Mouse (Mus musculus): ENCODE measurements at regions not wholly inside any gene's neighbourhood (a gene's known extent, or its start where the extent isn't known, plus 50 kb on each side); places are given as distances from the start of the nearest gene placed in this dataset.

- Histone ChIP-seq H3K4me2 (ENCODE audit: low read depth, low read length) (no peak overlapping the region), H3K9me3 (ENCODE audit: control insufficient read depth, low read length) (no peaks in the 10 kb centered on the region), H3K4me1 (replicated peaks; ENCODE audit: control insufficient read depth, insufficient read depth, low read length) (no peaks in the 10 kb centered on the region), H3K9ac (ENCODE audit: low read length) (no peak overlapping the region), H3K36me3 (ENCODE audit: control insufficient read depth, insufficient read depth, low read length) (no peaks in the 10 kb centered on the region), H3K27me3 (ENCODE audit: control insufficient read depth, insufficient read depth, low read depth, low read length) (no peaks in the 10 kb centered on the region), H3K27ac (ENCODE audit: low read length) (no peak overlapping the region), H3K4me3 (ENCODE audit: low read length) (no peak overlapping the region)
- peak; percentile 90 for ATAC-seq (ENCODE audit: low read depth)
- WGBS: 31% methylated on average over 11 of the region's 11 CpGs
Measured at GRCm38 (mm10) chr10:122230746-122231145, 133.6 kb upstream of the Rxylt1 start.

- H3K4me2 ChIP-seq (ENCODE audit: low read depth, low read length): no peak overlapping the region
- H3K27me3 ChIP-seq (ENCODE audit: control insufficient read depth, insufficient read depth, low read depth, low read length): no peaks in the 10 kb centered on the region
- peaks cover 6% of the 10 kb centered on the region; the same call in 1 of the 2 replicates for H3K4me1 ChIP-seq (replicated peaks; ENCODE audit: control insufficient read depth, insufficient read depth, low read length)
- 90% methylated on average over 8 of the region's 8 CpGs for WGBS
- H3K4me3 ChIP-seq (ENCODE audit: low read length): no peak overlapping the region
- H3K36me3 ChIP-seq (ENCODE audit: control insufficient read depth, insufficient read depth, low read length): no peaks in the 10 kb centered on the region
- H3K9me3 ChIP-seq (ENCODE audit: control insufficient read depth, low read length): no peaks in the 10 kb centered on the region
- ATAC-seq (ENCODE audit: low read depth): no peak
- H3K9ac ChIP-seq (ENCODE audit: low read length): no peak overlapping the region
- H3K27ac ChIP-seq (ENCODE audit: low read length): no peak overlapping the region
Measured at GRCm38 (mm10) chr10:122225679-122226078, 128.5 kb upstream of the Rxylt1 start.

- no peak overlapping the region for H3K4me2 ChIP-seq (ENCODE audit: low read depth, low read length)
Measured at GRCm38 (mm10) chr10:122223076-122223475, 125.9 kb upstream of the Rxylt1 start.

GRCm38 (mm10) chr10:122217594-122217993 lies 120.4 kb upstream of the Rxylt1 start:
- Histone ChIP-seq H3K4me2 (ENCODE audit: low read depth, low read length) (no peak overlapping the region), H3K36me3 (ENCODE audit: control insufficient read depth, insufficient read depth, low read length) (no peaks in the 10 kb centered on the region), H3K9ac (ENCODE audit: low read length) (no peak overlapping the region), H3K9me3 (ENCODE audit: control insufficient read depth, low read length) (no peaks in the 10 kb centered on the region), H3K4me3 (ENCODE audit: low read length) (no peak overlapping the region), H3K4me1 (replicated peaks; ENCODE audit: control insufficient read depth, insufficient read depth, low read length) (peaks cover 3% of the 10 kb centered on the region; the same call in 1 of the 2 replicates), H3K27ac (ENCODE audit: low read length) (no peak overlapping the region), H3K27me3 (ENCODE audit: control insufficient read depth, insufficient read depth, low read depth, low read length) (no peaks in the 10 kb centered on the region)
- ATAC-seq (ENCODE audit: low read depth): no peak
- WGBS: 71% methylated on average over 4 of the region's 4 CpGs

More at GRCm38 (mm10) chr10:122223076-122223475, 125.9 kb upstream of the Rxylt1 start:
- no peaks in the 10 kb centered on the region for H3K36me3 ChIP-seq (ENCODE audit: control insufficient read depth, insufficient read depth, low read length)
- 34% methylated on average over 3 of the region's 3 CpGs for WGBS
- no peak overlapping the region for H3K9ac ChIP-seq (ENCODE audit: low read length)
- peaks cover 6% of the 10 kb centered on the region; the same call in 1 of the 2 replicates for H3K4me1 ChIP-seq (replicated peaks; ENCODE audit: control insufficient read depth, insufficient read depth, low read length)
- H3K27ac ChIP-seq (ENCODE audit: low read length): peak overlapping the region; percentile 21
- H3K27me3 ChIP-seq (ENCODE audit: control insufficient read depth, insufficient read depth, low read depth, low read length): no peaks in the 10 kb centered on the region
- peak; percentile 85; the same call in 1 of the 2 replicates for ATAC-seq (ENCODE audit: low read depth)
- H3K4me3 ChIP-seq (ENCODE audit: low read length): no peak overlapping the region
- no peaks in the 10 kb centered on the region for H3K9me3 ChIP-seq (ENCODE audit: control insufficient read depth, low read length)

- ATAC-seq (ENCODE audit: low read depth): peak; percentile 36; the same call in 1 of the 2 replicates
- no peak overlapping the region for H3K9ac ChIP-seq (ENCODE audit: low read length)
- H3K4me2 ChIP-seq (ENCODE audit: low read depth, low read length): no peak overlapping the region
- peaks cover 2% of the 10 kb centered on the region; the same call in 1 of the 2 replicates for H3K4me1 ChIP-seq (replicated peaks; ENCODE audit: control insufficient read depth, insufficient read depth, low read length)
- H3K9me3 ChIP-seq (ENCODE audit: control insufficient read depth, low read length): no peaks in the 10 kb centered on the region
- no peak overlapping the region for H3K27ac ChIP-seq (ENCODE audit: low read length)
- H3K27me3 ChIP-seq (ENCODE audit: control insufficient read depth, insufficient read depth, low read depth, low read length): no peaks in the 10 kb centered on the region
- H3K4me3 ChIP-seq (ENCODE audit: low read length): no peak overlapping the region
- WGBS: 37% methylated on average over 4 of the region's 4 CpGs
- no peaks in the 10 kb centered on the region for H3K36me3 ChIP-seq (ENCODE audit: control insufficient read depth, insufficient read depth, low read length)
Measured at GRCm38 (mm10) chr10:122199791-122200190, 102.6 kb upstream of the Rxylt1 start.

GRCm38 (mm10) chr10:122197703-122198102 lies 100.5 kb upstream of the Rxylt1 start:
- H3K36me3 ChIP-seq (ENCODE audit: control insufficient read depth, insufficient read depth, low read length): no peaks in the 10 kb centered on the region
- H3K4me1 ChIP-seq (replicated peaks; ENCODE audit: control insufficient read depth, insufficient read depth, low read length): peaks cover 2% of the 10 kb centered on the region; the same call in 1 of the 2 replicates
- no peak for ATAC-seq (ENCODE audit: low read depth)
- H3K27ac ChIP-seq (ENCODE audit: low read length): no peak overlapping the region
- no peak overlapping the region for H3K4me3 ChIP-seq (ENCODE audit: low read length)
- no peaks in the 10 kb centered on the region for H3K27me3 ChIP-seq (ENCODE audit: control insufficient read depth, insufficient read depth, low read depth, low read length)
- WGBS: 69% methylated on average over 4 of the region's 4 CpGs
- H3K9ac ChIP-seq (ENCODE audit: low read length): no peak overlapping the region
- no peak overlapping the region for H3K4me2 ChIP-seq (ENCODE audit: low read depth, low read length)
- no peaks in the 10 kb centered on the region for H3K9me3 ChIP-seq (ENCODE audit: control insufficient read depth, low read length)

GRCm38 (mm10) chr10:122194139-122194538 lies 97.0 kb upstream of the Rxylt1 start:
- Histone ChIP-seq H3K27me3 (ENCODE audit: control insufficient read depth, insufficient read depth, low read depth, low read length) (no peaks in the 10 kb centered on the region), H3K27ac (ENCODE audit: low read length) (no peak overlapping the region), H3K9me3 (ENCODE audit: control insufficient read depth, low read length) (no peaks in the 10 kb centered on the region), H3K4me1 (replicated peaks; ENCODE audit: control insufficient read depth, insufficient read depth, low read length) (no peaks in the 10 kb centered on the region), H3K9ac (ENCODE audit: low read length) (no peak overlapping the region), H3K4me2 (ENCODE audit: low read depth, low read length) (no peak overlapping the region), H3K36me3 (ENCODE audit: control insufficient read depth, insufficient read depth, low read length) (no peaks in the 10 kb centered on the region), H3K4me3 (ENCODE audit: low read length) (no peak overlapping the region)
- ATAC-seq (ENCODE audit: low read depth): no peak
- WGBS: 78% methylated on average over 9 of the region's 9 CpGs

GRCm38 (mm10) chr10:122193343-122193742 lies 96.2 kb upstream of the Rxylt1 start:
- H3K4me1 ChIP-seq (replicated peaks; ENCODE audit: control insufficient read depth, insufficient read depth, low read length): no peaks in the 10 kb centered on the region
- H3K9ac ChIP-seq (ENCODE audit: low read length): no peak overlapping the region
- 82% methylated on average over 5 of the region's 5 CpGs for WGBS
- no peaks in the 10 kb centered on the region for H3K27me3 ChIP-seq (ENCODE audit: control insufficient read depth, insufficient read depth, low read depth, low read length)
- H3K4me3 ChIP-seq (ENCODE audit: low read length): no peak overlapping the region
- H3K27ac ChIP-seq (ENCODE audit: low read length): no peak overlapping the region
- no peak for ATAC-seq (ENCODE audit: low read depth)
- H3K9me3 ChIP-seq (ENCODE audit: control insufficient read depth, low read length): no peaks in the 10 kb centered on the region
- no peak overlapping the region for H3K4me2 ChIP-seq (ENCODE audit: low read depth, low read length)
- no peaks in the 10 kb centered on the region for H3K36me3 ChIP-seq (ENCODE audit: control insufficient read depth, insufficient read depth, low read length)

- peak; percentile 90 for ATAC-seq (ENCODE audit: low read depth)
- Histone ChIP-seq H3K4me3 (ENCODE audit: low read length) (no peak overlapping the region), H3K4me1 (replicated peaks; ENCODE audit: control insufficient read depth, insufficient read depth, low read length) (no peaks in the 10 kb centered on the region), H3K4me2 (ENCODE audit: low read depth, low read length) (no peak overlapping the region), H3K9me3 (ENCODE audit: control insufficient read depth, low read length) (no peaks in the 10 kb centered on the region), H3K27ac (ENCODE audit: low read length) (peak overlapping the region; percentile 50; the same call in 1 of the 2 replicates), H3K9ac (ENCODE audit: low read length) (no peak overlapping the region), H3K36me3 (ENCODE audit: control insufficient read depth, insufficient read depth, low read length) (no peaks in the 10 kb centered on the region), H3K27me3 (ENCODE audit: control insufficient read depth, insufficient read depth, low read depth, low read length) (no peaks in the 10 kb centered on the region)
- 70% methylated on average over 9 of the region's 9 CpGs for WGBS
Measured at GRCm38 (mm10) chr10:122185152-122185745, 88.1 kb upstream of the Rxylt1 start.

Measured in lung, embryonic 16.5 days (tissue).